Mouse (Mus musculus): ENCODE measurements around the gene Tmem100.
A peak's percentile ranks its signal among the peaks of the same experiment; 100 is the strongest.

Tmem100 gene

GRCm38 (mm10) chr11:90013657-90014056 lies 16.5 kb upstream of the Tmem100 start:
- DNase-seq (ENCODE audit: low read depth, low spot score), result no peak

- DNase-seq (ENCODE audit: low read depth, low spot score), result no peak
These were observed 14.9 kb upstream of the Tmem100 start for GRCm38 (mm10) chr11:90015281-90015680.

GRCm38 (mm10) chr11:90019161-90019560 lies 11.0 kb upstream of the Tmem100 start:
- DNase-seq (ENCODE audit: low read depth, low spot score), result peak; percentile 41

- no peak for DNase-seq (ENCODE audit: low read depth, low spot score)
These were observed 4.0 kb upstream of the Tmem100 start for GRCm38 (mm10) chr11:90025891-90026801.

- DNase-seq (ENCODE audit: low read depth, low spot score), result no peak
These were observed 3.4 kb upstream of the Tmem100 start for GRCm38 (mm10) chr11:90026802-90027174.

- no peak for DNase-seq (ENCODE audit: low read depth, low spot score)
These were observed 2.9 kb upstream of the Tmem100 start for GRCm38 (mm10) chr11:90027216-90027615.

GRCm38 (mm10) chr11:90028746-90029145 lies 1.4 kb upstream of the Tmem100 start:
- DNase-seq (ENCODE audit: low read depth, low spot score), result no peak

- peak; percentile 50 for DNase-seq (ENCODE audit: low read depth, low spot score)
These were observed 794 bp upstream of the Tmem100 start for GRCm38 (mm10) chr11:90029354-90029753.

GRCm38 (mm10) chr11:90030557-90030956 lies 409 bp downstream of the Tmem100 start:
- DNase-seq (ENCODE audit: low read depth, low spot score), result peak; percentile 61

GRCm38 (mm10) chr11:90031076-90031475 lies 928 bp downstream of the Tmem100 start:
- DNase-seq (ENCODE audit: low read depth, low spot score), result no peak

- DNase-seq (ENCODE audit: low read depth, low spot score), result no peak
These were observed 2.7 kb downstream of the Tmem100 start for GRCm38 (mm10) chr11:90032807-90033206.

- DNase-seq (ENCODE audit: low read depth, low spot score), result no peak
These were observed 3.3 kb downstream of the Tmem100 start for GRCm38 (mm10) chr11:90033442-90033841.

GRCm38 (mm10) chr11:90034646-90035045 lies 4.5 kb downstream of the Tmem100 start:
- DNase-seq (ENCODE audit: low read depth, low spot score), result no peak

GRCm38 (mm10) chr11:90035532-90035931 lies 5.4 kb downstream of the Tmem100 start:
- DNase-seq (ENCODE audit: low read depth, low spot score), result no peak

- DNase-seq (ENCODE audit: low read depth, low spot score), result no peak
These were observed 6.3 kb downstream of the Tmem100 start for GRCm38 (mm10) chr11:90036416-90036815.

GRCm38 (mm10) chr11:90038022-90038421 lies 7.9 kb downstream of the Tmem100 start:
- DNase-seq (ENCODE audit: low read depth, low spot score), result peak; percentile 53

- no peak for DNase-seq (ENCODE audit: low read depth, low spot score)
These were observed 14.3 kb downstream of the Tmem100 start for GRCm38 (mm10) chr11:90044459-90044858.

- DNase-seq (ENCODE audit: low read depth, low spot score), result no peak
These were observed 16.1 kb downstream of the Tmem100 start for GRCm38 (mm10) chr11:90046211-90046610.

- no peak for DNase-seq (ENCODE audit: low read depth, low spot score)
These were observed 17.1 kb downstream of the Tmem100 start for GRCm38 (mm10) chr11:90047271-90047670.

- DNase-seq (ENCODE audit: low read depth, low spot score), result no peak
These were observed 19.9 kb downstream of the Tmem100 start for GRCm38 (mm10) chr11:90050016-90050415.

- no peak for DNase-seq (ENCODE audit: low read depth, low spot score)
These were observed 22.6 kb downstream of the Tmem100 start for GRCm38 (mm10) chr11:90052785-90053184.

- no peak for DNase-seq (ENCODE audit: low read depth, low spot score)
These were observed 23.7 kb downstream of the Tmem100 start for GRCm38 (mm10) chr11:90053820-90054219.

GRCm38 (mm10) chr11:90054401-90054800 lies 24.3 kb downstream of the Tmem100 start:
- DNase-seq (ENCODE audit: low read depth, low spot score), result no peak

Data from brain, adult 2 months (tissue).